Mouse (Mus musculus) limb, embryonic 14.5 days (tissue): ENCODE data around the gene Tfg. TPM values are rescaled to one million over a fixed set of nuclear protein-coding genes. Genes with fewer than 3 reads are reported as not detected.
A peak's percentile ranks its signal among the peaks of the same experiment; 100 is the strongest.

ENCODE experiments used
- ATAC-seq: fragments of 200-750 bp; cut with Nextera tagmentation; 2 replicates; pipeline ENCODE4 v1.8.0; 2017; ENCODE audit warnings: low read depth, moderate number of reproducible peaks, moderate TSS enrichment; ENCODE audit not compliant: low FRiP score
- DNase-seq: peaks from one replicate; pipeline ENCODE4 v3.0.0-alpha.2; 2015; ENCODE audit warnings: low spot score
- H3K27ac ChIP-seq: fragments of 300-500 bp; sonication (generic); replicated peaks from 2 replicates; pipeline ENCODE4 v1.5.1; 2014; ENCODE audit warnings: low read depth, mild to moderate bottlenecking, low read length, moderate library complexity, mixed read lengths
- H3K27me3 ChIP-seq: fragments of 300-500 bp; sonication (generic); 2 replicates; pipeline ENCODE4 v1.6.1; 2014; ENCODE audit warnings: low read length, mixed read lengths; ENCODE audit not compliant: control insufficient read depth, insufficient read depth
- H3K36me3 ChIP-seq: fragments of 300-500 bp; sonication (generic); 2 replicates; pipeline ENCODE4 v1.6.1; 2014; ENCODE audit warnings: mild to moderate bottlenecking, low read length, moderate library complexity, mixed read lengths; ENCODE audit not compliant: control insufficient read depth, insufficient read depth
- H3K4me1 ChIP-seq: fragments of 300-500 bp; sonication (generic); 2 replicates; pipeline ENCODE4 v1.6.1; 2014; ENCODE audit warnings: antibody characterized with exemption, low read length, mixed read lengths; ENCODE audit not compliant: control insufficient read depth, insufficient read depth
- H3K4me2 ChIP-seq: fragments of 300-500 bp; sonication (generic); replicated peaks from 2 replicates; pipeline ENCODE4 v1.6.1; 2014; ENCODE audit warnings: low read depth, mild to moderate bottlenecking, low read length, moderate library complexity; ENCODE audit not compliant: severe bottlenecking
- H3K4me3 ChIP-seq: fragments of 300-500 bp; sonication (generic); replicated peaks from 2 replicates; pipeline ENCODE4 v1.5.1; 2014; ENCODE audit warnings: low read length
- H3K9ac ChIP-seq: fragments of 300-500 bp; sonication (generic); 2 replicates; pipeline ENCODE4 v1.6.1; 2014; ENCODE audit warnings: mild to moderate bottlenecking, low read depth, low read length, moderate library complexity; ENCODE audit not compliant: severe bottlenecking
- H3K9me3 ChIP-seq: fragments of 300-500 bp; sonication (generic); 2 replicates; pipeline ENCODE4 v1.6.1; 2016; ENCODE audit warnings: low read length; ENCODE audit not compliant: control insufficient read depth
- POLR2A ChIP-seq: fragments of 200-500 bp; IDR thresholded peaks from 2 replicates; pipeline ENCODE4 v1.8.0; 2012; ENCODE audit warnings: inconsistent platforms, mild to moderate bottlenecking, moderate library complexity, borderline replicate concordance; ENCODE audit not compliant: insufficient read depth, insufficient read length; ENCODE audit errors: extremely low read depth
- WGBS: fragments of 180-500 bp; shearing (Covaris S2); extraction: QIAGEN DNeasy Blood & Tissue Kit; methylation state at CpG from one replicate; pipeline ENCODE4 v1.1.7; 2014; 5-methylcytosine and 5-hydroxymethylcytosine counted together
- polyA plus RNA-seq, 2 experiments: library from polyadenylated mRNA; depleted of rRNA in 1 of 2; stranded (reverse) in 1 of 2; unstranded in 1 of 2; fragments of >200 nt; fragmentation: Nextera tagmentation in 1 of 2; extraction: Ambion mirVana in 1 of 2; gene quantifications; 2 replicates each; pipeline versions ENCODE4 v1.2.1 to v1.2.3; 2012 to 2014

The Tfg gene
- polyA plus RNA-seq, 2 experiments = 116 to 154 TPM

DNA sequence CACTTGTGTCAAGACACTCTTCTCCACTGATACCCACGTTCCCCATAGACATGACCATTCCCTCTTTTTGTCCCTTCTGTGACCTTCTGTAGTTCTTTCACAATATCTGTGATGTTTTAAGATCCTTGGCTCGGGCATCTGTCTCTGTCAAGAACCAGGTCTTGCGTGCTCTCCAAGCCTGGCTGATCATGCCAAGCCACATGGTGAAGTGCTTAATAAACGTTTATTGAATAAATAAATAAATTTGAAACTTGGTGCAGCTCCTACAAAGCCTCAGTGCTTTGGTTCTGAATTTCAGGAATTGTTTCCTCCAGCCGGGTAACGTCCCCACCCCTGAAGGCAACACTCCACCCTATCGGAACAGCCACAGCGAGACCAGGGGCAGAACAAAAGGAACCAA lies 46.3 kb downstream of the Tfg start:
- H3K4me1 ChIP-seq = peaks cover 9% of the 10 kb centered on the region
- no peaks in the 10 kb centered on the region for H3K27me3 ChIP-seq
- ATAC-seq (no peak), DNase-seq (no peak)
- no peak overlapping the region for H3K4me3 ChIP-seq
- H3K27ac ChIP-seq = no peak overlapping the region
- no peaks in the 10 kb centered on the region for H3K36me3 ChIP-seq
- H3K9ac ChIP-seq = no peak overlapping the region
- H3K4me2 ChIP-seq = no peak overlapping the region
- no peaks in the 10 kb centered on the region for H3K9me3 ChIP-seq
- no peak for TF ChIP-seq POLR2A
- 80% methylated on average over 8 of the region's 8 CpGs for WGBS

DNA sequence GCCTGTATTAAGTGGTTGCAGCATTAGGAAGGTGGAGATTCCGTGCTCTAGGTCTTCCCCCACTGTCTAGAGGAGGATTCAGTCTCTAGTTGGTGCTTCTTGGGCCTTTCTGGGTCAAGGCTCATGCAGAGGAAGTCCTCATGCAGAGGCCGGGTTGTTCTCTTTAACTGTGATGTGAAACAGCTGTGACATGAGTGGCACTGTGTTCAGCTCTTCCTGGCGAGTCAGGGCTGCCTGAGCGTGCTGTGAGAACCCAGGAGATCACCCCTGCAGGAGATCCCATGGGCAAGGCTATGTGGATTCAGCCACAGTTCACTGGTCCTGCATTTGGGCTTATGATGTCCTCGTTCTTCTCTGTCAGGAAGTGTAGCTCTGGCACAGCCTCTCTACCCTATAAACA lies 47.7 kb downstream of the Tfg start:
- H3K27me3 ChIP-seq = no peaks in the 10 kb centered on the region
- peaks cover 9% of the 10 kb centered on the region for H3K4me1 ChIP-seq
- no peak overlapping the region for H3K4me2 ChIP-seq
- DNase-seq (no peak), ATAC-seq (no peak)
- H3K9me3 ChIP-seq = no peaks in the 10 kb centered on the region
- H3K36me3 ChIP-seq = no peaks in the 10 kb centered on the region
- no peak overlapping the region for H3K4me3 ChIP-seq
- no peak overlapping the region for H3K9ac ChIP-seq
- no peak for TF ChIP-seq POLR2A
- H3K27ac ChIP-seq = no peak overlapping the region
- 50% methylated on average over 5 of the region's 5 CpGs for WGBS

DNA sequence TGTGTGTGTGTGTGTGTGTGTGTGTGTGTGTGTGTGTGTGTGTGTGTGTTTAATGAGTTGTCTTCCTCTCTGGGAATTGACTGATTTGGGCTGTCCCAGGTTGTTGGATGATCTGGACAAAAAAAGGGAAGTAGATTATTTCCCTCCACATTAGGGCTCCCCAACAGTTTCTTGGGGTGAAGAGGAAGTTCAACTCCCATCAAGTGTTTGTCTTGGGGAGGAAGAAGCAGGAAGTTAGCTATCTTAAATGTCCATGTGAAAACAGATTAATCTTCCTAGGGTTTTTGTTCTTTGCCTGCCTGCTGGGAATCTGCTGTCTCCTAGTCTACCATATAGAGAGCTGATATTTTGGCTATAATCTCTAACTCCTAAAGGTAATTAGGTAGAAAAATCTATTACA lies 58.4 kb downstream of the Tfg start:
- TF ChIP-seq POLR2A = no peak
- no peaks in the 10 kb centered on the region for H3K36me3 ChIP-seq
- no peak for ATAC-seq
- no peak overlapping the region for H3K4me2 ChIP-seq
- H3K4me1 ChIP-seq = no peaks in the 10 kb centered on the region
- H3K27ac ChIP-seq = no peak overlapping the region
- DNase-seq = no peak
- no peak overlapping the region for H3K9ac ChIP-seq
- H3K4me3 ChIP-seq = no peak overlapping the region
- H3K27me3 ChIP-seq = no peaks in the 10 kb centered on the region
- H3K9me3 ChIP-seq = no peaks in the 10 kb centered on the region

DNA sequence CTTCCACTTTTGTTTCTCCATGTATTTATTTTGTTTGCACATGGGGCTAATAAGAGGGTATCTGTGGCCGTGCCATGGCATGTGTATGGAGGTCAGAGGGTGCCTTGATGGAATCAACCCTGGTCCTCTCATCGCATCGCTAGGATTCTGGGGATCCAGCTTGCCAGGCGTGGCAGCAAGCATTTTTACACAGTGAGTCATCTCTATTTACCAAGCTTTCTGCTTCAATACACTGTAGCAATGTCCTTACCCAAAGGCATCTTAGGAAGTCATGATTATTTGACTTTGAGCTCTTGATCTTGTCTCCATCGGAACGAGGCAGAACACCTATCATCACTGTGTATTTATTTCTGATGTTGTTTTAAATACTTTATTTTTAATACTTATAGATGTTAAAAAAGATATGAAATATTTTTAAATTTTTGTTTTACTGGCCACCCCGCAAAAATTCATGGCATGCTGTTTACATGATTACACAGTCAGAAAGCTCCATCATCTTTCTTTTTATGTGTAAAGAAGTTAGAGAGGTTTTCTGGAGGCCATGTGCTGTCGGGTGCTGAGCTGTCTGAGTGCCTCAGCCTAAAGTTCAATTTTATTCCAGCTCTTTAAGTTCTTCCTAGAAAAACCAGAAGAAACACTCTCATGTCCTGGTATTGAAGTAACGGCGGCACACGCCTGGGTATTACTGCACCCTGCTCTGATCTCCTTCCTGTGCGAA lies 61.9 kb downstream of the Tfg start:
- H3K4me1 ChIP-seq = no peaks in the 10 kb centered on the region
- no peak overlapping the region for H3K9ac ChIP-seq
- peak overlapping the region; percentile 10; the same call in 1 of the 2 replicates for H3K4me2 ChIP-seq
- H3K27ac ChIP-seq = no peak overlapping the region
- H3K9me3 ChIP-seq = no peaks in the 10 kb centered on the region
- no peak for ATAC-seq
- no peak overlapping the region for H3K4me3 ChIP-seq
- DNase-seq = no peak
- no peak for TF ChIP-seq POLR2A
- no peaks in the 10 kb centered on the region for H3K27me3 ChIP-seq
- no peaks in the 10 kb centered on the region for H3K36me3 ChIP-seq
- 71% methylated on average over 12 of the region's 12 CpGs for WGBS

DNA sequence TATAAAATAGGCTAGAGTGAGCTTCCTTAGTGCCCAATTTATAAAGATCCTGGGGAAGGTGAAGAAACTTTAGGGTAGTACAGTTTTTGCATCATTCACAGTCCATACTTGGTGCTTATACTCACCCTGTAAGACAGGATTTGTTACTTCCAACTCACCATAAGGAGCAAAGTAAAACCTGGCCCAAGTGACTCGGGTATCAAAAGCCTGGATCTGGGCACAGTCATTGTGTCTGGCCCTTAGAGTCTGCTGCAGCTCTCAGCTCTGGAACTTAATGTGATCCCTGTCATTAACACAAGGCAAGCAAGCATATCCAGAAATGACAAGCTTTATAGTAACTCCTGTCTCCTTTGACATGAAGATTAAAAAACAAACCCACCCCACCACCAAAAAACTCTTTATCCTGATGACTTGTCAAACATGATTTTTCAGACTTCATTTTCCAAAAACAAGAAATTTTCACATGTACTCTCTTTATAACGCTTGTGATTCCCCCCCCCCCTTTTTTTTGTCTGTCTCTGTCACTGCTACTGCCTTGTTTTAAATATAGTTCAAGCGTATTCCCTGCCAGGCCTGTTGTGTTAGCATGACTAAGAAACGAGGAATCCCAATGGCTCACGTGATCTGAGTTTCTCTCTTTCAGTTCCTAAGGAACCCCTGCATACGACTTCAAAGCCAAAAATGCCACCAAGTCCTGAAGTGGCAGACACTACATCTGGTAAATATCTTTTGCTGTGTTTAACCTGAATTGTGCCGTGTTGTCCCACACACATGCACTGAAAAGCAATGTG lies 70.7 kb downstream of the Tfg start:
- no peak overlapping the region for H3K4me2 ChIP-seq
- H3K9ac ChIP-seq = no peak overlapping the region
- TF ChIP-seq POLR2A = no peak
- ATAC-seq = no peak
- no peak for DNase-seq
- H3K36me3 ChIP-seq = no peaks in the 10 kb centered on the region
- no peaks in the 10 kb centered on the region; the same call in 1 of the 2 replicates for H3K4me1 ChIP-seq
- no peaks in the 10 kb centered on the region for H3K9me3 ChIP-seq
- H3K4me3 ChIP-seq = no peak overlapping the region
- H3K27ac ChIP-seq = no peak overlapping the region
- WGBS = 52% methylated on average over 7 of the region's 7 CpGs
- no peaks in the 10 kb centered on the region for H3K27me3 ChIP-seq
